Mouse (Mus musculus) E14TG2a.4 (cell line): ENCODE measurements at regions not wholly inside any gene's neighbourhood (a gene's known extent, or its start where the extent isn't known, plus 50 kb on each side); places are given as distances from the start of the nearest gene placed in this dataset.

Experiments used
- CTCF ChIP-seq: conservative IDR thresholded peaks from 2 replicates; pipeline ENCODE4 v1.5.1; 2014; ENCODE audit warnings: low read length
- NANOG ChIP-seq: IDR thresholded peaks from 2 replicates; pipeline ENCODE4 v1.6.1; 2014; ENCODE audit warnings: borderline replicate concordance, low read length, mixed read lengths
- POU5F1 ChIP-seq: IDR thresholded peaks from 2 replicates; pipeline ENCODE4 v1.6.1; 2014; ENCODE audit warnings: low read length, borderline replicate concordance

DNA sequence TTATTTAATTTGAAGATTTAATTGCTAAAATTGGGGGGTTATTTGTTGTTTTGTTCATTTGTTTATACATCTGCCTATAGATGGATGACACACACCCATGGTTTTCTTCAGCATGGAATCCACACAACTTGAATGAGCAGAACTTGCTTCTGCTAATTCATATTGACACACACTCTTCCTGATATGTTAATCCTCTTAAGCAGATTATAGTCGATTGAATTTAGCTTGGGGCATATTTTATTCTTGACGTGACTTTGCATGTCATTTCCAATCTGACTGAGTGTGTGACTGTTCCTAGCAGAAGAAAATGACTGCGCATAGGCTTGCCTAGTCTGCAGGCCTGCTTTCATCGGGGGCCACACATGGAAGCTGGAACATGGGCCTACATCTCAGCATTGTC is 727.0 kb upstream of the Adarb2 start:
- no peak for TF ChIP-seq CTCF
- TF ChIP-seq NANOG = no peak
- no peak for TF ChIP-seq POU5F1
